Mouse (Mus musculus): ENCODE results near the gene Olfr418. TPM values are rescaled to one million over a fixed set of nuclear protein-coding genes. Genes with fewer than 3 reads are reported as not detected.

The Olfr418 gene
- total and polyA plus RNA-seq, 2 experiments from 2014 or later, result 0.05 TPM; not detected in 1

DNA sequence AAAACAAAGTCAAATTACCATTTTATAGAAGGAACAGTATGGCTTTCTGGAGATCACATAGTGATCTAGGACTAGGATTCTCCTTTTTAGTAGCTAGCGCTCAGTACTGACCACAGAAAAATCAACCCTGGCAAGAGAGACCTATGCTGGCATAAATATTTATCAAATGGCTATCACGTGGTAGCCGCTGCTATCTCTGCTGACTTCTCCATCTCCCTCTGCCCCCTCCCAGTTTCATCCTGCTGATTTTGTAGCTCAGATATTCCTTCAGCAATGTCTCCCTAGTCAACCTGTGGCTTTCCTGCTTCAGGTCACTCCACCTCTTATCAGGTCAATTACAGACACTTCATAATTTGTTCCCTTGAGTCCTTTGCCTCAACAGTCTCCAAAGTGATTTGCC lies 49.9 kb downstream of the Olfr418 start:
- no peak for TF ChIP-seq CTCF (IDR thresholded peaks at IDR 0.05; ENCODE audit: low read depth)
- no peak overlapping the region for H3K4me3 ChIP-seq (ENCODE audit: low read depth, low read length)
- H3K36me3 ChIP-seq (ENCODE audit: insufficient read depth), result no peaks in the 10 kb centered on the region
- WGBS, result 94% methylated on average over 3 of the region's 3 CpGs
- ATAC-seq, result no peak
- H3K27me3 ChIP-seq (ENCODE audit: insufficient read depth, low read length), result no peaks in the 10 kb centered on the region
- no peaks in the 10 kb centered on the region for H3K9me3 ChIP-seq (ENCODE audit: low read length)
- no peak overlapping the region for H3K27ac ChIP-seq (ENCODE audit: low read depth, low read length)
- H3K9ac ChIP-seq, result no peak overlapping the region
- H3K4me1 ChIP-seq (ENCODE audit: insufficient read depth), result no peaks in the 10 kb centered on the region
- DNase-seq, result no peak
- no peak overlapping the region for H3K4me2 ChIP-seq (ENCODE audit: low read depth)

DNA sequence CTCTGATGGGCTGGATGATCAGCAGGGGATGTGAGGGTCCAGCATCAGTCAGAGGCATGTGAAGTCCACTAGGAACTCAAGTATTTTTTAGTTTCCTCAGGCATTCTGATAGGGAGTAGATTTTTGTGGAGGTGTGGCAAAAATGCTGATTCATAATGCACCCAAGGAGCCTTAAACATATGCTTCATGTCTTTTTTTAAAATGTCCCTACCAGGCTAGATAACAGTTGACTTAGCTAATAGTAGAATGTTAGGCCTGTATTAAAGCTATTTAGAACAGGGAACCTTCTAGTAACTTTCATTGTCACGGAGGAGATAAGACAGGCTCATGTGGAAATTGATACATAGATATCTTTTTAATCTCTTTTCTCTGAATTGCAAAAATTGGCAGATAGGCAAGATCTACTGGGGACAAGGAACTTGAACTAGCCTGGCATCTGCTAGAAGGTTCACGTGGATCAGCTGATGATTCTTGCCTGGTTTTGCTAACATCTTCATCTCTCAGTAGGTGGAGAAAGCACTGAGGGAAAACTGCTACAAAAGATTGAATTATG lies 52.2 kb downstream of the Olfr418 start:
- no peak overlapping the region for H3K4me2 ChIP-seq (ENCODE audit: low read depth)
- 89% methylated on average over 2 of the region's 2 CpGs for WGBS
- TF ChIP-seq CTCF (IDR thresholded peaks at IDR 0.05; ENCODE audit: low read depth), result no peak

DNA sequence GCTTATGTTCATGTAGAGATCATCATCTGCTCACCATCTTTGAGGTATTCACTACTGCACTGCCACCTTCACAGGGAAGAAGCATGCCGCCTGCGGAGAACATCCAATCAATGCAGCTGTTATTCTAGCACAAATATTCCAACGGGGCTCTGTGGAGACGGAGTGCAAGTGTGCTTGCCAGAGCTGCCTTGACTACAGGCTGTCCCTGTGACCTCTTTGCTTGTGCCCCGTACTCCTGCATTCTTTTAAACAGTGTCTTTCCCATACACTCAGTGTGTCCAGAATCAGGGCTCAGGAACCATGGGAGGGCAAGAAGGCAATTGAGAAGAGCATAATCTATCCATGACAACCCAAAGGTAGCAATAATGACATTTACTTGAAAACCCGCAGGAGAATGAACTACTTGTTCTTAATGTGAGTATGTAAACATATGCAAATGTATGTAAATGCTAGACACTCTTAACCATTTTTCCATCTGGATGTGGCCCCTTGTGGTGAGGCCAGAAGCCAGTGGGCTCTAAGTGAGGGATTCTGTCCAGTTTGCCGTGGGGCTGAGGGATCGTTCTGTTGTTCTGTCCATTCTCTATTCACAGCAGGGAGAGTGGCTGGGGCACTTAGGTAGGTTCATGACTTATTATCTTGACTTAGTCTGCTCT lies 55.9 kb downstream of the Olfr418 start:
- H3K4me2 ChIP-seq (ENCODE audit: low read depth), result no peak overlapping the region
- no peak overlapping the region for H3K4me3 ChIP-seq (ENCODE audit: low read depth, low read length)
- H3K36me3 ChIP-seq (ENCODE audit: insufficient read depth), result no peaks in the 10 kb centered on the region
- ATAC-seq (peak; percentile 63), DNase-seq (no peak)
- WGBS, result 41% methylated on average over 8 of the region's 8 CpGs
- no peaks in the 10 kb centered on the region for H3K4me1 ChIP-seq (ENCODE audit: insufficient read depth)
- no peak overlapping the region for H3K9ac ChIP-seq
- 0 out of 2 replicates have a peak overlapping the region, but pooled peaks have one; percentile 9 for H3K27ac ChIP-seq (ENCODE audit: low read depth, low read length)
- no peaks in the 10 kb centered on the region for H3K9me3 ChIP-seq (ENCODE audit: low read length)
- no peak for TF ChIP-seq CTCF (IDR thresholded peaks at IDR 0.05; ENCODE audit: low read depth)
- H3K27me3 ChIP-seq (ENCODE audit: insufficient read depth, low read length), result no peaks in the 10 kb centered on the region

More for the DNA sequence above, 52.2 kb downstream of the Olfr418 start:
- H3K27ac ChIP-seq (ENCODE audit: low read depth, low read length), result no peak overlapping the region
- no peaks in the 10 kb centered on the region for H3K4me1 ChIP-seq (ENCODE audit: insufficient read depth)
- H3K9me3 ChIP-seq (ENCODE audit: low read length), result no peaks in the 10 kb centered on the region
- ATAC-seq (no peak), DNase-seq (no peak)
- H3K9ac ChIP-seq, result no peak overlapping the region
- H3K27me3 ChIP-seq (ENCODE audit: insufficient read depth, low read length), result no peaks in the 10 kb centered on the region
- no peak overlapping the region for H3K4me3 ChIP-seq (ENCODE audit: low read depth, low read length)
- H3K36me3 ChIP-seq (ENCODE audit: insufficient read depth), result no peaks in the 10 kb centered on the region

DNA sequence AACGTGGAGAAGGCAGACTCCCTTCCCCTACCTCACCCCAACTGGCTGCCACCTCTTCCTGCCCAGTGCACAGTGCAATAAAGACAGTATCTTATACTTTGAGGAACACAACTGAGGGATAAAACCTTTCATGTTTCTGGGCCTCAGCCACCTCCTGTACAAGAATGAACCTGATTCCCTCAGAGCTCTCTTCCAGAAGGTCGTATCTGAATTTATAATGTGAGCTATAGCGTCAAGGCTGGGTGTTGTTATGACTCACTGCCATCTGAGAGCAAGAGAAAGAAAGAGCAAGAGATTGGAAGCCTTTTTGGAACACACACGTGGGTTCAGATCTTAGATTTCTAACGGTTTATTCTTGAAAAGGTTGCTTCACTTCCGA lies 56.4 kb downstream of the Olfr418 start:
- no peaks in the 10 kb centered on the region for H3K9me3 ChIP-seq (ENCODE audit: low read length)
- no peak overlapping the region for H3K4me3 ChIP-seq (ENCODE audit: low read depth, low read length)
- no peak overlapping the region for H3K9ac ChIP-seq
- H3K4me2 ChIP-seq (ENCODE audit: low read depth), result no peak overlapping the region
- no peaks in the 10 kb centered on the region for H3K36me3 ChIP-seq (ENCODE audit: insufficient read depth)
- H3K27me3 ChIP-seq (ENCODE audit: insufficient read depth, low read length), result no peaks in the 10 kb centered on the region
- TF ChIP-seq CTCF (IDR thresholded peaks at IDR 0.05; ENCODE audit: low read depth), result no peak
- H3K27ac ChIP-seq (ENCODE audit: low read depth, low read length), result no peak overlapping the region
- ATAC-seq, result peak; percentile 56
- WGBS, result 48% methylated on average over 6 of the region's 6 CpGs
- no peak for DNase-seq
- no peaks in the 10 kb centered on the region for H3K4me1 ChIP-seq (ENCODE audit: insufficient read depth)

Other genes starting within 250 kb of the Olfr418 start
- gene Olfr1408, start 128.6 kb upstream of the Olfr418 start, total RNA-seq (2014; rRNA removed), result not detected in 2 replicates
- gene Olfr1408, start 128.6 kb upstream of the Olfr418 start, polyA plus RNA-seq (2015; fragmentation: Nextera tagmentation; extraction: Ambion mirVana), result not detected in 2 replicates
- not detected in 2 replicates for gene Olfr1406, start 75.4 kb upstream of the Olfr418 start, total RNA-seq (2014; rRNA removed)
- not detected in 2 replicates for gene Olfr1406, start 75.4 kb upstream of the Olfr418 start, polyA plus RNA-seq (2015; fragmentation: Nextera tagmentation; extraction: Ambion mirVana)
- gene Olfr218, start 68.2 kb upstream of the Olfr418 start, total RNA-seq (2014; rRNA removed), result not detected in 2 replicates
- gene Olfr218, start 68.2 kb upstream of the Olfr418 start, polyA plus RNA-seq (2015; fragmentation: Nextera tagmentation; extraction: Ambion mirVana), result not detected in 2 replicates
- not detected in 2 replicates for gene Olfr1404, start 53.6 kb upstream of the Olfr418 start, total RNA-seq (2014; rRNA removed)
- gene Olfr1404, start 53.6 kb upstream of the Olfr418 start, polyA plus RNA-seq (2015; fragmentation: Nextera tagmentation; extraction: Ambion mirVana), result not detected in 2 replicates
- gene Fcer1a, start 38.8 kb upstream of the Olfr418 start, total RNA-seq (2014; rRNA removed), result not detected in 2 replicates
- gene Fcer1a, start 38.8 kb upstream of the Olfr418 start, polyA plus RNA-seq (2015; fragmentation: Nextera tagmentation; extraction: Ambion mirVana), result 0.18 TPM in 1 of 2 replicates, not detected in the other
- gene Mptx2, start 11.8 kb downstream of the Olfr418 start, total RNA-seq (2014; rRNA removed), result not detected in 2 replicates
- not detected in 2 replicates for gene Mptx2, start 11.8 kb downstream of the Olfr418 start, polyA plus RNA-seq (2015; fragmentation: Nextera tagmentation; extraction: Ambion mirVana)
- 29.0 and 32.8 TPM in 2 replicates for gene Ackr1, start 67.7 kb downstream of the Olfr418 start, total RNA-seq (2014; rRNA removed)
- gene Ackr1, start 67.7 kb downstream of the Olfr418 start, polyA plus RNA-seq (2015; fragmentation: Nextera tagmentation; extraction: Ambion mirVana), result 11.5 and 14.0 TPM in 2 replicates
- gene Aim2, start 84.9 kb downstream of the Olfr418 start, total RNA-seq (2014; rRNA removed), result 2.3 and 4.5 TPM in 2 replicates
- gene Aim2, start 84.9 kb downstream of the Olfr418 start, polyA plus RNA-seq (2015; fragmentation: Nextera tagmentation; extraction: Ambion mirVana), result 1.1 and 1.8 TPM in 2 replicates
- gene Cadm3, start 101.7 kb downstream of the Olfr418 start, total RNA-seq (2014; rRNA removed), result 278 and 354 TPM in 2 replicates
- gene Cadm3, start 101.7 kb downstream of the Olfr418 start, polyA plus RNA-seq (2015; fragmentation: Nextera tagmentation; extraction: Ambion mirVana), result 25.6 and 41.0 TPM in 2 replicates
- not detected in 2 replicates for gene Ifi206, start 225.0 kb downstream of the Olfr418 start, total RNA-seq (2014; rRNA removed)
- gene Ifi206, start 225.0 kb downstream of the Olfr418 start, polyA plus RNA-seq (2015; fragmentation: Nextera tagmentation; extraction: Ambion mirVana), result 0.05 TPM in 1 of 2 replicates, not detected in the other